Comparison of ENCODE assay signal across 12 mouse cellular contexts in the genomic region with DNA sequence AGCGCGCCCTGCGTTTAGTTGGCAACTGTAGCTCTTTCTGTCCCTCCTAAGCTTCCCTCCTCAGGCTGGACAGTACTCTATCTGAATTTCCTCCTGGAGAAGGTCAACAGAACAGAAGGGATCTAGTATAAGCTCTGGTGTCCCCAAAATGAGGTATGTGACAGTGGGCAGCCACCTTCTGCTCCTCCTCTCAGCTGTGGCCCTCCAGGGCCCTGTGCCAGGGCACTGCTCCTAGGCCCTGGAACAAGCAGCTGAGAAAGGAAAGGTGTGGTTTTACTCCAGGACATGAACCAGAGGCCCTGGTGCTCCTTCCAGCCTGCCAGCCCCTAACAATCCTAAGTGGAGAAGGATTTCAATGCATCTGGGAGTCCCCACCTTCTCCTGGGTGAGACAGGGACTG. TPM values are rescaled to one million over a fixed set of nuclear protein-coding genes. Genes with fewer than 3 reads are reported as not detected.
"Had no signal": no experiment of that assay in that cellular context is flagged by ENCODE, and none has a peak within 500 bp of the region (broad histone marks: within the 10 kb centered on the region; RNA-seq: fewer than 3 reads in every experiment).

No protein-coding gene starts in this region.

- H3K4me3 ChIP-seq: limb, embryonic 10.5 days; lung, embryonic 15.5 days; midbrain, embryonic 12.5 days; stomach, embryonic 15.5 days had no signal

- DNase-seq: kidney, postnatal 4 days; right cerebral cortex, postnatal 14 days; thymus, adult 2 months; thymus, postnatal 25 days had no signal

- H3K9ac ChIP-seq: lung, embryonic 15.5 days; midbrain, embryonic 12.5 days; stomach, embryonic 15.5 days had no signal

- H3K4me1 ChIP-seq: lung, embryonic 15.5 days had no signal

- H3K4me2 ChIP-seq: liver, embryonic 11.5 days; lung, embryonic 15.5 days; midbrain, embryonic 12.5 days; stomach, embryonic 15.5 days had no signal

- H3K27me3 ChIP-seq: lung, embryonic 15.5 days; midbrain, embryonic 12.5 days; stomach, embryonic 15.5 days had no signal

- H3K27ac ChIP-seq: kidney, postnatal 0 days; limb, embryonic 10.5 days; lung, embryonic 15.5 days; midbrain, embryonic 12.5 days; stomach, embryonic 15.5 days had no signal

- ATAC-seq: midbrain, embryonic 16.5 days had no signal

- H3K36me3 ChIP-seq: limb, embryonic 10.5 days; lung, embryonic 15.5 days; midbrain, embryonic 12.5 days; stomach, embryonic 15.5 days had no signal

- H3K9me3 ChIP-seq: limb, embryonic 10.5 days; lung, embryonic 15.5 days; midbrain, embryonic 12.5 days; stomach, embryonic 15.5 days had no signal

RNA-seq across cellular contexts. Expression of a gene that starts 51.1 kb away (rescaled TPM):
- polyA plus RNA-seq: spleen, adult 2 months had no signal
